In genomic region chr11:100994233-100994632, GRCm38 (mm10) we compare ENCODE assay signal across 26 mouse cellular contexts. TPM values are rescaled to one million over a fixed set of nuclear protein-coding genes. Genes with fewer than 3 reads are reported as not detected.
DNase-seq lines count a peak whose midpoint lies in the region; ATAC-seq and TF ChIP-seq lines count a peak whose summit lies in the region.
"Had no signal": no experiment of that assay in that cellular context is flagged by ENCODE, and none has a peak within 500 bp of the region (broad histone marks: within the 10 kb centered on the region; RNA-seq: fewer than 3 reads in every experiment).

No protein-coding gene starts in this region.

- no peak overlapping the region for H3K4me3 ChIP-seq in heart, embryonic 13.5 days
- peak overlapping the region in 1 of 2 experiments; percentile 11 for H3K4me3 ChIP-seq in MEL (ENCODE audit: control insufficient read depth in 1 of 2, insufficient read depth in 1 of 2, low read depth in 2 of 2, low read length in 2 of 2)
- H3K4me3 ChIP-seq in liver, postnatal 0 days (ENCODE audit: low read depth, low read length): no peak overlapping the region
- H3K4me3 ChIP-seq in intestine, embryonic 15.5 days (replicated peaks): no peak overlapping the region
- H3K4me3 ChIP-seq in limb, embryonic 10.5 days: no peak overlapping the region
- H3K4me3 ChIP-seq: embryonic facial prominence, embryonic 12.5 days; embryonic facial prominence, embryonic 15.5 days; heart, embryonic 10.5 days; hindbrain, embryonic 12.5 days; hindbrain, embryonic 15.5 days had no signal

- H3K79me2 ChIP-seq in MEL (ENCODE audit: control insufficient read depth, insufficient read depth, low read length, poor library complexity): no peaks in the 10 kb centered on the region

- TF ChIP-seq CTCF in MEL (IDR thresholded peaks at IDR 0.05 in 2 of 3, conservative IDR thresholded peaks at IDR 0.05 in 1 of 3; ENCODE audit: control insufficient read depth in 1 of 3, insufficient read depth in 1 of 3, low read depth in 2 of 3, low read length in 3 of 3, poor library complexity in 1 of 3, severe bottlenecking in 1 of 3): no peak
- TF ChIP-seq CTCF in liver, postnatal 0 days (IDR thresholded peaks at IDR 0.05; ENCODE audit: low read depth): no peak

- no peak overlapping the region for H3K27ac ChIP-seq in heart, embryonic 13.5 days (replicated peaks)
- H3K27ac ChIP-seq in MEL (ENCODE audit: control insufficient read depth, low read depth, low read length): no peak overlapping the region; the same call in 1 of the 2 replicates
- no peak overlapping the region for H3K27ac ChIP-seq in liver, postnatal 0 days (ENCODE audit: low read depth)
- H3K27ac ChIP-seq in intestine, embryonic 15.5 days: no peak overlapping the region
- H3K27ac ChIP-seq in limb, embryonic 10.5 days: no peak overlapping the region
- H3K27ac ChIP-seq: embryonic facial prominence, embryonic 12.5 days; embryonic facial prominence, embryonic 15.5 days; heart, embryonic 10.5 days; hindbrain, embryonic 12.5 days; hindbrain, embryonic 15.5 days had no signal

- DNase-seq in heart, adult 9 months (ENCODE audit: low spot score in 2 of 2): no peak
- DNase-seq in MEL (ENCODE audit: low read depth, low spot score): peak; percentile 57
- DNase-seq in liver, postnatal 0 days: no peak
- no peak for DNase-seq in T-cell, adult 2 months (ENCODE audit: low spot score)
- DNase-seq in limb, embryonic 10.5 days (ENCODE audit: low spot score): no peak
- DNase-seq: adrenal gland, adult 8-10 months; adrenal gland, postnatal 25 days; B cell, adult 2 months; cerebellum, adult 18-20 months; cerebellum, adult 9-10 months; cerebellum, postnatal 14 days; forebrain, postnatal 0 days; gastrocnemius, postnatal 10 days; heart, adult 18-20 months had no signal

- TF ChIP-seq EP300 in MEL (IDR thresholded peaks at IDR 0.05; ENCODE audit: low read depth in 1 of 2, low read length in 2 of 2): peak; percentile 39 to 46; a peak in 1 of 4 replicates
- TF ChIP-seq EP300 in liver, postnatal 0 days (IDR thresholded peaks at IDR 0.05; ENCODE audit: low read depth): no peak

- no peaks in the 10 kb centered on the region for H3K36me3 ChIP-seq in heart, embryonic 13.5 days
- peaks cover 0 to 13% of the 10 kb centered on the region in 2 experiments; a peak in 2 of 4 replicates for H3K36me3 ChIP-seq in MEL (ENCODE audit: control insufficient read depth in 1 of 2, insufficient read depth in 2 of 2, low read length in 2 of 2)
- no peaks in the 10 kb centered on the region for H3K36me3 ChIP-seq in liver, postnatal 0 days (replicated peaks; ENCODE audit: insufficient read depth, low read length)
- no peaks in the 10 kb centered on the region for H3K36me3 ChIP-seq in intestine, embryonic 15.5 days
- H3K36me3 ChIP-seq in limb, embryonic 10.5 days: no peaks in the 10 kb centered on the region
- H3K36me3 ChIP-seq: embryonic facial prominence, embryonic 12.5 days; embryonic facial prominence, embryonic 15.5 days; G1E; heart, embryonic 10.5 days; hindbrain, embryonic 12.5 days; hindbrain, embryonic 15.5 days had no signal

- H3K4me2 ChIP-seq in heart, embryonic 13.5 days: 0 out of 2 replicates have a peak overlapping the region, but pooled peaks have one; percentile 11
- H3K4me2 ChIP-seq in liver, postnatal 0 days (ENCODE audit: low read depth, low read length): peak overlapping the region; percentile 32; the same call in 1 of the 2 replicates
- H3K4me2 ChIP-seq in intestine, embryonic 15.5 days (replicated peaks): no peak overlapping the region
- H3K4me2 ChIP-seq: embryonic facial prominence, embryonic 12.5 days; embryonic facial prominence, embryonic 15.5 days; hindbrain, embryonic 12.5 days; hindbrain, embryonic 15.5 days had no signal

- H3K4me1 ChIP-seq in heart, embryonic 13.5 days: no peaks in the 10 kb centered on the region
- peaks cover 5 to 9% of the 10 kb centered on the region in 2 experiments for H3K4me1 ChIP-seq in MEL (ENCODE audit: control insufficient read depth in 1 of 2, insufficient read depth in 2 of 2, low read length in 2 of 2)
- H3K4me1 ChIP-seq in liver, postnatal 0 days (ENCODE audit: insufficient read depth): peaks cover 6% of the 10 kb centered on the region; the same call in 1 of the 2 replicates
- no peaks in the 10 kb centered on the region for H3K4me1 ChIP-seq in intestine, embryonic 15.5 days (replicated peaks)
- H3K4me1 ChIP-seq in limb, embryonic 10.5 days: no peaks in the 10 kb centered on the region
- H3K4me1 ChIP-seq: embryonic facial prominence, embryonic 12.5 days; embryonic facial prominence, embryonic 15.5 days; hindbrain, embryonic 12.5 days; hindbrain, embryonic 15.5 days had no signal

- 43% methylated on average over 9 of the region's 9 CpGs for WGBS in heart, embryonic 13.5 days
- 36% methylated on average over 9 of the region's 9 CpGs for WGBS in liver, postnatal 0 days (ENCODE audit: insufficient replicate concordance)
- WGBS in intestine, embryonic 15.5 days: 47% methylated on average over 9 of the region's 9 CpGs
- WGBS in limb, embryonic 10.5 days: 68% methylated on average over 9 of the region's 9 CpGs

- TF ChIP-seq POLR2A in MEL (IDR thresholded peaks at IDR 0.05; ENCODE audit: control insufficient read depth in 1 of 2, insufficient read depth in 1 of 2, low read depth in 1 of 2, low read length in 2 of 2, poor library complexity in 1 of 2): no peak

- H3K9me3 ChIP-seq in heart, embryonic 13.5 days: no peaks in the 10 kb centered on the region
- no peaks in the 10 kb centered on the region for H3K9me3 ChIP-seq in MEL (replicated peaks; ENCODE audit: insufficient read depth, low read length)
- no peaks in the 10 kb centered on the region for H3K9me3 ChIP-seq in liver, postnatal 0 days (ENCODE audit: low read length)
- H3K9me3 ChIP-seq in intestine, embryonic 15.5 days: no peaks in the 10 kb centered on the region
- H3K9me3 ChIP-seq in limb, embryonic 10.5 days (replicated peaks): no peaks in the 10 kb centered on the region
- H3K9me3 ChIP-seq: embryonic facial prominence, embryonic 12.5 days; embryonic facial prominence, embryonic 15.5 days; G1E; heart, embryonic 10.5 days; hindbrain, embryonic 12.5 days; hindbrain, embryonic 15.5 days had no signal

- no peaks in the 10 kb centered on the region for H3K27me3 ChIP-seq in heart, embryonic 13.5 days (replicated peaks)
- H3K27me3 ChIP-seq in MEL (ENCODE audit: control insufficient read depth in 1 of 2, insufficient read depth in 2 of 2, low read length in 2 of 2): peaks cover 1 to 3% of the 10 kb centered on the region in 2 experiments; a peak in 1 of 4 replicates
- no peaks in the 10 kb centered on the region for H3K27me3 ChIP-seq in liver, postnatal 0 days (ENCODE audit: insufficient read depth, low read length)
- no peaks in the 10 kb centered on the region for H3K27me3 ChIP-seq in intestine, embryonic 15.5 days (replicated peaks)
- peaks cover 6% of the 10 kb centered on the region; the same call in 1 of the 2 replicates for H3K27me3 ChIP-seq in limb, embryonic 10.5 days (ENCODE audit: low read depth, poor library complexity, severe bottlenecking)
- H3K27me3 ChIP-seq: CH12.LX; embryonic facial prominence, embryonic 15.5 days; hindbrain, embryonic 12.5 days; hindbrain, embryonic 15.5 days had no signal

- no peak for ATAC-seq in heart, embryonic 13.5 days (ENCODE audit: extremely low read depth, insufficient number of reproducible peaks, low FRiP score, low TSS enrichment)
- 0 out of 2 replicates have a peak, but pooled peaks have one; percentile 28 for ATAC-seq in granulocyte monocyte progenitor cell, adult 5-6 weeks (replicated peaks; ENCODE audit: poor library complexity, severe bottlenecking)
- ATAC-seq in liver, postnatal 0 days: no peak
- ATAC-seq in intestine, embryonic 15.5 days: no peak
- ATAC-seq: activated CD4-positive, CD25-positive, alpha-beta regulatory T cell, adult 4 months; forebrain, embryonic 14.5 days; forebrain, postnatal 0 days had no signal

- TF ChIP-seq RAD21 in MEL (IDR thresholded peaks at IDR 0.05; ENCODE audit: low read depth, low read length): no peak

- no peak overlapping the region for H3K9ac ChIP-seq in heart, embryonic 13.5 days
- H3K9ac ChIP-seq in MEL (ENCODE audit: control insufficient read depth, low read depth, low read length, poor library complexity, severe bottlenecking): peak overlapping the region; percentile 24; the same call in 1 of the 2 replicates
- H3K9ac ChIP-seq in liver, postnatal 0 days (replicated peaks): no peak overlapping the region
- H3K9ac ChIP-seq in intestine, embryonic 15.5 days: no peak overlapping the region
- H3K9ac ChIP-seq: embryonic facial prominence, embryonic 12.5 days; embryonic facial prominence, embryonic 15.5 days; forebrain, postnatal 0 days; hindbrain, embryonic 12.5 days; hindbrain, embryonic 15.5 days had no signal

RNA-seq across cellular contexts. Expression of gene Atp6v0a1, which starts 15.0 kb away (rescaled TPM):
- 54.9 and 58.1 TPM in 2 replicates for polyA plus RNA-seq in heart, embryonic 13.5 days (2015; fragmentation: Nextera tagmentation; extraction: Ambion mirVana)
- 12.8 and 20.8 TPM in 2 replicates for total RNA-seq in MEL (2012; rRNA removed)
- 10 to 100 TPM in 1 of 2 experiments, not detected in 1; 23.2 TPM for polyA plus RNA-seq in MEL (2012; ENCODE audit: insufficient read depth in 1 of 2, insufficient read length in 2 of 2, low read depth in 1 of 2, low replicate concordance in 2 of 2, missing spikeins in 1 of 2)
- 42.7 and 66.2 TPM in 2 replicates for total RNA-seq in granulocyte monocyte progenitor cell, adult 5-6 weeks (2014; fragmentation: Nextera tagmentation)
- 16.8 and 17.9 TPM in 2 replicates for total RNA-seq in granulocyte monocyte progenitor cell, adult 5-6 weeks (2017)
- polyA plus RNA-seq in liver, postnatal 0 days (2015; fragmentation: Nextera tagmentation; extraction: Ambion mirVana): 25.0 and 29.4 TPM in 2 replicates
- polyA plus RNA-seq in intestine, embryonic 15.5 days (2015; fragmentation: Nextera tagmentation; extraction: Ambion mirVana): 35.4 and 36.2 TPM in 2 replicates
- 28.1 and 30.2 TPM in 2 replicates for polyA plus RNA-seq in limb, embryonic 10.5 days (2016; fragmentation: Nextera tagmentation; extraction: Ambion mirVana)

RNA-seq across cellular contexts. Expression of gene Cavin1, which starts 23.5 kb away (rescaled TPM):
- 348 and 370 TPM in 2 replicates for polyA plus RNA-seq in heart, embryonic 13.5 days (2015; fragmentation: Nextera tagmentation; extraction: Ambion mirVana)
- 2.9 and 3.4 TPM in 2 replicates for total RNA-seq in MEL (2012; rRNA removed)
- polyA plus RNA-seq in MEL (2012; ENCODE audit: insufficient read depth in 1 of 2, insufficient read length in 2 of 2, low read depth in 1 of 2, low replicate concordance in 2 of 2, missing spikeins in 1 of 2): 1 to 10 TPM in 1 of 2 experiments, not detected in 1; 9.0 TPM
- total RNA-seq in granulocyte monocyte progenitor cell, adult 5-6 weeks (2014; fragmentation: Nextera tagmentation): 1.1 and 1.5 TPM in 2 replicates
- 0.93 and 1.6 TPM in 2 replicates for total RNA-seq in granulocyte monocyte progenitor cell, adult 5-6 weeks (2017)
- polyA plus RNA-seq in liver, postnatal 0 days (2015; fragmentation: Nextera tagmentation; extraction: Ambion mirVana): 27.5 and 28.5 TPM in 2 replicates
- polyA plus RNA-seq in intestine, embryonic 15.5 days (2015; fragmentation: Nextera tagmentation; extraction: Ambion mirVana): 223 and 237 TPM in 2 replicates
- 21.9 and 24.6 TPM in 2 replicates for polyA plus RNA-seq in limb, embryonic 10.5 days (2016; fragmentation: Nextera tagmentation; extraction: Ambion mirVana)

RNA-seq across cellular contexts. Expression of gene Stat3, which starts 54.9 kb away (rescaled TPM):
- polyA plus RNA-seq in heart, embryonic 13.5 days (2015; fragmentation: Nextera tagmentation; extraction: Ambion mirVana): 41.8 and 42.9 TPM in 2 replicates
- total RNA-seq in MEL (2012; rRNA removed): 25.7 and 31.1 TPM in 2 replicates
- polyA plus RNA-seq in MEL (2012; ENCODE audit: insufficient read depth in 1 of 2, insufficient read length in 2 of 2, low read depth in 1 of 2, low replicate concordance in 2 of 2, missing spikeins in 1 of 2): 100 to 1,000 TPM in 1 of 2 experiments, 10 to 100 TPM in 1; 64.7 to 249 TPM
- 51.6 and 54.7 TPM in 2 replicates for total RNA-seq in granulocyte monocyte progenitor cell, adult 5-6 weeks (2014; fragmentation: Nextera tagmentation)
- 52.1 and 80.7 TPM in 2 replicates for total RNA-seq in granulocyte monocyte progenitor cell, adult 5-6 weeks (2017)
- 44.9 and 53.7 TPM in 2 replicates for polyA plus RNA-seq in liver, postnatal 0 days (2015; fragmentation: Nextera tagmentation; extraction: Ambion mirVana)
- polyA plus RNA-seq in intestine, embryonic 15.5 days (2015; fragmentation: Nextera tagmentation; extraction: Ambion mirVana): 45.8 and 48.9 TPM in 2 replicates
- 20.7 and 30.2 TPM in 2 replicates for polyA plus RNA-seq in limb, embryonic 10.5 days (2016; fragmentation: Nextera tagmentation; extraction: Ambion mirVana)
